Mouse (Mus musculus): ENCODE measurements at regions not wholly inside any gene's neighbourhood (a gene's known extent, or its start where the extent isn't known, plus 50 kb on each side); places are given as distances from the start of the nearest gene placed in this dataset.

- intact Hi-C loops (cut with DNase I): no loop called here
- no peak for DNase-seq (ENCODE audit: low spot score in 2 of 2)
These were observed 362.0 kb upstream of the Klf4 start for GRCm38 (mm10) chr4:55894116-55894885.

- intact Hi-C loops (cut with DNase I): no loop called here
- no peak for DNase-seq (ENCODE audit: low spot score in 2 of 2)
These were observed 359.4 kb upstream of the Klf4 start for GRCm38 (mm10) chr4:55891656-55892055.

GRCm38 (mm10) chr4:55887581-55887980 is 355.3 kb upstream of the Klf4 start:
- DNase-seq (ENCODE audit: low spot score in 2 of 2): no peak

GRCm38 (mm10) chr4:55882541-55882940 is 350.3 kb upstream of the Klf4 start:
- intact Hi-C loops (cut with DNase I): no loop called here
- no peak for DNase-seq (ENCODE audit: low spot score in 2 of 2)

More at GRCm38 (mm10) chr4:55887581-55887980, 355.3 kb upstream of the Klf4 start:
- intact Hi-C loops (cut with DNase I): no loop called here

GRCm38 (mm10) chr4:55875304-55875703 is 343.0 kb upstream of the Klf4 start:
- DNase-seq (ENCODE audit: low spot score in 2 of 2): peak in 1 of 2 experiments; percentile 20
- intact Hi-C loops (cut with DNase I): no loop called here

GRCm38 (mm10) chr4:55874875-55875274 is 342.6 kb upstream of the Klf4 start:
- DNase-seq (ENCODE audit: low spot score in 2 of 2): no peak
- intact Hi-C loops (cut with DNase I): no loop called here

- intact Hi-C loops (cut with DNase I): no loop called here
- DNase-seq (ENCODE audit: low spot score in 2 of 2): peak in 1 of 2 experiments; percentile 52
These were observed 342.0 kb upstream of the Klf4 start for GRCm38 (mm10) chr4:55874276-55874675.

GRCm38 (mm10) chr4:55860055-55860454 is 327.8 kb upstream of the Klf4 start:
- intact Hi-C loops (cut with DNase I): no loop called here
- DNase-seq (ENCODE audit: low spot score in 2 of 2): no peak

- intact Hi-C loops (cut with DNase I): no loop called here
- no peak for DNase-seq (ENCODE audit: low spot score in 2 of 2)
These were observed 327.0 kb upstream of the Klf4 start for GRCm38 (mm10) chr4:55859211-55859761.

GRCm38 (mm10) chr4:55851430-55851829 is 319.2 kb upstream of the Klf4 start:
- DNase-seq (ENCODE audit: low spot score in 2 of 2): no peak
- intact Hi-C loops (cut with DNase I): no loop called here

GRCm38 (mm10) chr4:55851027-55851426 is 318.8 kb upstream of the Klf4 start:
- DNase-seq (ENCODE audit: low spot score in 2 of 2): no peak
- intact Hi-C loops (cut with DNase I): no loop called here

- no peak for DNase-seq (ENCODE audit: low spot score in 2 of 2)
- intact Hi-C loops (cut with DNase I): no loop called here
These were observed 311.6 kb upstream of the Klf4 start for GRCm38 (mm10) chr4:55843727-55844401.

- DNase-seq (ENCODE audit: low spot score in 2 of 2): no peak
These were observed 306.3 kb upstream of the Klf4 start for GRCm38 (mm10) chr4:55838568-55838967.

GRCm38 (mm10) chr4:55824047-55824760 is 291.9 kb upstream of the Klf4 start:
- intact Hi-C loops (cut with DNase I): no loop called here
- DNase-seq (ENCODE audit: low spot score in 2 of 2): no peak

More at GRCm38 (mm10) chr4:55838568-55838967, 306.3 kb upstream of the Klf4 start:
- intact Hi-C loops (cut with DNase I): no loop called here

- intact Hi-C loops (cut with DNase I): no loop called here
- no peak for DNase-seq (ENCODE audit: low spot score in 2 of 2)
These were observed 291.3 kb upstream of the Klf4 start for GRCm38 (mm10) chr4:55823583-55823982.

GRCm38 (mm10) chr4:55817035-55817818 is 285.0 kb upstream of the Klf4 start:
- intact Hi-C loops (cut with DNase I): no loop called here
- DNase-seq (ENCODE audit: low spot score in 2 of 2): no peak

GRCm38 (mm10) chr4:55815832-55816231 is 283.6 kb upstream of the Klf4 start:
- intact Hi-C loops (cut with DNase I): no loop called here
- no peak for DNase-seq (ENCODE audit: low spot score in 2 of 2)

GRCm38 (mm10) chr4:55812846-55813245 is 280.6 kb upstream of the Klf4 start:
- intact Hi-C loops (cut with DNase I): no loop called here
- no peak for DNase-seq (ENCODE audit: low spot score in 2 of 2)

GRCm38 (mm10) chr4:55811656-55812055 is 279.4 kb upstream of the Klf4 start:
- DNase-seq (ENCODE audit: low spot score in 2 of 2): peak in 1 of 2 experiments; percentile 17
- intact Hi-C loops (cut with DNase I): no loop called here
